Mouse (Mus musculus): ENCODE results near the gene Gm11756. TPM values are rescaled to one million over a fixed set of nuclear protein-coding genes. Genes with fewer than 3 reads are reported as not detected.
"Not testable (repeated sequence)": the region's sequence is repeated elsewhere in the genome, so short reads cannot be mapped to it uniquely, and the experiment has no call there.

Gm11756 gene
- polyA plus RNA-seq (2015; fragmentation: Nextera tagmentation; extraction: Ambion mirVana) = 0.13 TPM in 1 of 2 replicates, not detected in the other

GRCm38 (mm10) chr4:73920660-73921059 lies at the start of gene Gm11756:
Gene Gm11756 (minus strand): TSS chr4:73920760.
- not testable (repeated sequence) for H3K36me3 ChIP-seq (ENCODE audit: control insufficient read depth, insufficient read depth, low read length)
- 86% methylated on average over 6 of the region's 6 CpGs for WGBS

GRCm38 (mm10) chr4:73950375-73950896 lies 29.9 kb upstream of the Gm11756 start, which contains the start of gene 2310002L09Rik:
Gene 2310002L09Rik (minus strand): TSS chr4:73950846.
- no peak for TF ChIP-seq CTCF (IDR thresholded peaks at IDR 0.05; ENCODE audit: low read depth)
- TF ChIP-seq EP300 (optimal IDR thresholded peaks at IDR 0.05) = no peak
- no peak within 1 kb of the TSS for H3K9ac ChIP-seq (ENCODE audit: low read length)

More at GRCm38 (mm10) chr4:73920660-73921059, at the start of gene Gm11756:
- H3K4me1 ChIP-seq (replicated peaks; ENCODE audit: control insufficient read depth, insufficient read depth); H3K4me3 ChIP-seq (ENCODE audit: low read depth, low read length); H3K27me3 ChIP-seq (ENCODE audit: control insufficient read depth, insufficient read depth, low read length); H3K9me3 ChIP-seq (ENCODE audit: control insufficient read depth, low read length); DNase-seq (ENCODE audit: low spot score); ATAC-seq (ENCODE audit: low FRiP score, low TSS enrichment); H3K27ac ChIP-seq (replicated peaks); H3K9ac ChIP-seq (ENCODE audit: low read length); H3K4me2 ChIP-seq (replicated peaks; ENCODE audit: low read depth): not testable (repeated sequence)

GRCm38 (mm10) chr4:73905853-73906252 lies 14.7 kb downstream of the Gm11756 start, which contains the start of gene Gm13871:
Gene Gm13871 (minus strand): TSS chr4:73905953.
- not testable (repeated sequence) for H3K9ac ChIP-seq (ENCODE audit: low read length); H3K27ac ChIP-seq (replicated peaks); H3K36me3 ChIP-seq (ENCODE audit: control insufficient read depth, insufficient read depth, low read length); H3K9me3 ChIP-seq (ENCODE audit: control insufficient read depth, low read length); H3K4me2 ChIP-seq (replicated peaks; ENCODE audit: low read depth); H3K27me3 ChIP-seq (ENCODE audit: control insufficient read depth, insufficient read depth, low read length); H3K4me3 ChIP-seq (ENCODE audit: low read depth, low read length); ATAC-seq (ENCODE audit: low FRiP score, low TSS enrichment); DNase-seq (ENCODE audit: low spot score); H3K4me1 ChIP-seq (replicated peaks; ENCODE audit: control insufficient read depth, insufficient read depth)
- WGBS = no CpG with 5 or more reads among the region's 4 CpGs

More at GRCm38 (mm10) chr4:73950375-73950896, 29.9 kb upstream of the Gm11756 start, which contains the start of gene 2310002L09Rik:
- Histone ChIP-seq H3K4me1 (replicated peaks; ENCODE audit: control insufficient read depth, insufficient read depth) (no peaks in the 10 kb centered on the region), H3K36me3 (ENCODE audit: control insufficient read depth, insufficient read depth, low read length) (no peaks in the 10 kb centered on the region), H3K4me2 (replicated peaks; ENCODE audit: low read depth) (no peak within 1 kb of the TSS), H3K4me3 (ENCODE audit: low read depth, low read length) (no peak within 1 kb of the TSS), H3K27ac (replicated peaks) (no peak within 1 kb of the TSS), H3K27me3 (ENCODE audit: control insufficient read depth, insufficient read depth, low read length) (no peaks in the 10 kb centered on the region), H3K9me3 (ENCODE audit: control insufficient read depth, low read length) (no peaks in the 10 kb centered on the region)
- DNase-seq (ENCODE audit: low spot score) = no peak
- no peak for ATAC-seq (ENCODE audit: low FRiP score, low TSS enrichment)
- 84% methylated on average over 8 of the region's 8 CpGs for WGBS

DNA sequence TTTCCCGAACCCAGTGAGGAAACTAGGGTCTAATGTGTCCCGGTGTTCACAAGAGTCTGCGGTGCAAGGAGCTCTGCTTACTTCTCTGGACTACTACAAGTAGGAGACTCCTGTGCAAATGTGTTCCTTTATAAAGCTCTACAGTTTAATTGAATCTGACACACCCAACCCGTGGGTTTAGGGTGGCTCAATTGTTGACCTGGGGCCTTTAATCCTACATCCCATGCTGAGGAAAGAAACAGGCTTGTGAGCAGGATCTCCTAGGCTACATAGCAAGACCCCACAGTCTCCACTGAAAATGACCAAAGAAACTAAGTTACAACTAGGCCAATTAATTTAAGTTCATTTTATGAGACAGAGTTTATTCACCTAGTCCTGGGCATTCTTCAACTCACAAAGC lies 29.5 kb downstream of the Gm11756 start, which contains the start of gene Gm11757:
Gene Gm11757 (minus strand): TSS at position 101 of the 400 bp plus-strand sequence.
- not testable (repeated sequence) for H3K36me3 ChIP-seq (ENCODE audit: control insufficient read depth, insufficient read depth, low read length); H3K9me3 ChIP-seq (ENCODE audit: control insufficient read depth, low read length); H3K9ac ChIP-seq (ENCODE audit: low read length); H3K27ac ChIP-seq (replicated peaks); ATAC-seq (ENCODE audit: low FRiP score, low TSS enrichment); H3K4me1 ChIP-seq (replicated peaks; ENCODE audit: control insufficient read depth, insufficient read depth); H3K4me3 ChIP-seq (ENCODE audit: low read depth, low read length); H3K4me2 ChIP-seq (replicated peaks; ENCODE audit: low read depth); H3K27me3 ChIP-seq (ENCODE audit: control insufficient read depth, insufficient read depth, low read length); DNase-seq (ENCODE audit: low spot score)
- no CpG with 5 or more reads among the region's 4 CpGs for WGBS

GRCm38 (mm10) chr4:73876166-73876565 lies 44.4 kb downstream of the Gm11756 start, which contains the start of gene Gm11758:
Gene Gm11758 (minus strand): TSS chr4:73876266.
- no CpG with 5 or more reads among the region's 4 CpGs for WGBS
- not testable (repeated sequence) for ATAC-seq (ENCODE audit: low FRiP score, low TSS enrichment); H3K4me2 ChIP-seq (replicated peaks; ENCODE audit: low read depth); H3K36me3 ChIP-seq (ENCODE audit: control insufficient read depth, insufficient read depth, low read length); H3K9me3 ChIP-seq (ENCODE audit: control insufficient read depth, low read length); H3K27me3 ChIP-seq (ENCODE audit: control insufficient read depth, insufficient read depth, low read length); DNase-seq (ENCODE audit: low spot score); H3K4me3 ChIP-seq (ENCODE audit: low read depth, low read length); H3K4me1 ChIP-seq (replicated peaks; ENCODE audit: control insufficient read depth, insufficient read depth); H3K9ac ChIP-seq (ENCODE audit: low read length); H3K27ac ChIP-seq (replicated peaks)

Other genes with a start within 250 kb of the Gm11756 start
- gene Gm428, start 237.2 kb downstream of the Gm11756 start, polyA plus RNA-seq (2015; fragmentation: Nextera tagmentation; extraction: Ambion mirVana) = not detected in 2 replicates
- gene Rasef, start 129.8 kb downstream of the Gm11756 start, polyA plus RNA-seq (2015; fragmentation: Nextera tagmentation; extraction: Ambion mirVana) = 9.9 and 11.1 TPM in 2 replicates
- gene Gm11758, start 44.5 kb downstream of the Gm11756 start, polyA plus RNA-seq (2015; fragmentation: Nextera tagmentation; extraction: Ambion mirVana) = not detected in 2 replicates
- not detected in 2 replicates for gene Gm11757, start 29.6 kb downstream of the Gm11756 start, polyA plus RNA-seq (2015; fragmentation: Nextera tagmentation; extraction: Ambion mirVana)
- gene Gm13871, start 14.8 kb downstream of the Gm11756 start, polyA plus RNA-seq (2015; fragmentation: Nextera tagmentation; extraction: Ambion mirVana) = not detected in 2 replicates
- gene 2310002L09Rik, start 30.1 kb upstream of the Gm11756 start, polyA plus RNA-seq (2015; fragmentation: Nextera tagmentation; extraction: Ambion mirVana) = not detected in 2 replicates
- gene Frmd3, start 92.7 kb upstream of the Gm11756 start, polyA plus RNA-seq (2015; fragmentation: Nextera tagmentation; extraction: Ambion mirVana) = 0.40 and 0.50 TPM in 2 replicates

All from stomach, postnatal 0 days (tissue).